Mouse (Mus musculus): ENCODE data around the gene Cfap61. TPM values are rescaled to one million over a fixed set of nuclear protein-coding genes. Genes with fewer than 3 reads are reported as not detected.

The Cfap61 gene
- 0.08 and 0.09 TPM in 2 replicates for polyA plus RNA-seq (2014; fragmentation: Nextera tagmentation; extraction: Ambion mirVana)

DNA sequence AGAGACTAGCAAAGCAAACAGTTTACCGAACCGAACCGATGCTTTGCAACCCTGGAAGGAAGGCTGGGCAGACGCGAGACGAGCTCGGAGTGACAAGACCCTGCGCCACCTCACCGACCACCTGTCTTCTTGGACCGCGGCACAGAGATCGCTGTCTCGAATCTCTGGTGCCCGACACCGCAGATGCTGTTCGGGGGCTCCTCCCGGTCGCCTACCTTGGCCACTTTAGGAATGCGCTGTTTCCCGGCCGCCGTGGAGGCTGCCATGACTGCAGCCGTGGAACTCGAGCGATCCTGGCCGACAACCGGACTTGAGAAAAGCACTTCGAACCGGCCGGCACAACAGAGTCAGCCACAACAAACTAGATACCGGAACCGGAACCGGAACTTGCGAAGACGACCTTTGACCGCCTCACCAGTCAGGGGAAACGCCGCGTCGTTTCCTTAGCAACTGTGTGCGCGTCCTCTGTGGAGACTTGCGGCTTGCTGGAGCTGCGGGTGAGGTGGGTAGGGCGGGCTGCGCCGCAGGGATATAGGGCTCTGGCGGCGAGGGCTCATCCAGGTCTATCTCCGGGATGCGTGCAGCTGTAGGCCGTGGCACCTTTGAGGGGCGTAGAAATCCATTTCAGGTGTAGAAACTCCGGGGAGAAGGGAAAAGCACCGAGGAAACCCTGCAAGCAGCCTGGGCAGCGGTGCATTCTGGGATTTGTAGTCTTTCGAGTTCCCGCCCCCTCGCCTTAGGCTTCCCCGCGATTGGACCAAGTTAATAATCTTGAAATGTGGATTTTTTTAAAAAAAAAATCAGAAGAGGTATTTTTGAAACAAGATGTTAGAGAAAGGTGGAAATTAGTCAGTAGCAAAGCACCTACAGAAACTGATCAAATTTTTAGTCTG, at the start of gene Cfap61, which contains the start of gene Crnkl1:
Gene Cfap61 (plus strand): TSS at position 446 of the 893 bp plus-strand sequence.
Gene Crnkl1 (minus strand): TSS at position 676 of the 893 bp plus-strand sequence.
- WGBS, result under 1% methylated on average over 61 of the region's 61 CpGs
- H3K27ac ChIP-seq (replicated peaks; ENCODE audit: low read depth, low read length), result no peak within 1 kb of the TSS
- 0 out of 2 replicates have a peak, but pooled peaks cover 3% of the 10 kb centered on the region for H3K36me3 ChIP-seq (ENCODE audit: control insufficient read depth, insufficient read depth, low read length)
- H3K4me1 ChIP-seq (ENCODE audit: control insufficient read depth, insufficient read depth, low read length), result 0 out of 2 replicates have a peak, but pooled peaks cover 4% of the 10 kb centered on the region
- H3K4me3 ChIP-seq (ENCODE audit: low read depth, low read length), result peak within 1 kb of the TSS; percentile 95
- no peaks in the 10 kb centered on the region for H3K9me3 ChIP-seq (ENCODE audit: control insufficient read depth, low read length)
- H3K4me2 ChIP-seq (ENCODE audit: low read depth, severe bottlenecking), result peak within 1 kb of the TSS; percentile 62
- no peaks in the 10 kb centered on the region for H3K27me3 ChIP-seq (ENCODE audit: control insufficient read depth, insufficient read depth, low read length)
- peak within 1 kb of the TSS; percentile 55 for H3K9ac ChIP-seq (ENCODE audit: low read length)
- peak; percentile 97 for ATAC-seq (ENCODE audit: insufficient number of reproducible peaks, low FRiP score, low TSS enrichment, low read depth)
- DNase-seq (ENCODE audit: low spot score), result peak; percentile 96

DNA sequence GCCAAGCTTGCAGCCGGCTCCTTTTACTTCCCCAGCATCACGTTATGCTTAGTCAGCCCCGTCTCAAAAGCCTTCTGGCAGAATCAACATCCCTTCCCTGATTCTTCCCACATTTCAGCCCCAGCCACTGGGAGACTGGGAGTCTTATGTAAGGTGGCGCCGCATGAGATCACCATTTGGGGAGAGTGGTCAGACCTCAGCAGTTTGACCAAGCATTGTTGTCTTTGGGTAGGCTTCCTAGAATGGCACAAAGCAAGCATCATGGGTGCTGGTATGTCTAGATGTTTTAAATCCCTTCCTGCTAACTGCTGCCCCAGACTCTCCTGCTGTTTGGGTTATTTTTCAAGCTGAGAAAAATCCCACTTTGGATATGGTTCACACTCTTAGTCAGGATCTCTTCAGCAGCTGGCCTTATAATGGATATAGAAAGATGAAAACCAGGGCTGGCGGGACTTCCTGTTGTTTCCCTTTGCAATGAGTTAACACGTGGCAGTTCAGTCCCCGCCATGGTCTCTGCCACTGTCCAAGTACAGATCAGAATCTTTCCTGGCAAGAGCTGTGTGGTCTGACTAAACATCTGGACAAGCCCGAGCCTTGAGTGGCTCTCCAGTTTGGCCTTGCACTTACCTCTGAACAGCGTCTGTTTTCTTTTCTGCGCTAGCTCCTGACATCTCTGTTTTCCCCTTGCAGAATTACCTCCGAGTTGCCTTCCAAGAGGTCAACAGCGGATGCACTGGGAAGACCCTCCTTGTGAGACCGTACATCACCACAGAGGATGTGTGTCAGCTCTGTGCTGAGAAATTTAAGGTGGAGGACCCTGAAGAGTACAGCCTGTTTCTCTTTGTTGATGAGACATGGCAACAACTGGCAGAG, 49.4 kb upstream of the Cfap61 start:
- no peak for DNase-seq (ENCODE audit: low spot score)
- Histone ChIP-seq H3K4me2 (ENCODE audit: low read depth, severe bottlenecking) (no peak overlapping the region), H3K9ac (ENCODE audit: low read length) (no peak overlapping the region), H3K4me1 (ENCODE audit: control insufficient read depth, insufficient read depth, low read length) (peaks cover 33% of the 10 kb centered on the region), H3K4me3 (ENCODE audit: low read depth, low read length) (no peak overlapping the region), H3K36me3 (ENCODE audit: control insufficient read depth, insufficient read depth, low read length) (no peaks in the 10 kb centered on the region), H3K27ac (replicated peaks; ENCODE audit: low read depth, low read length) (peak overlapping the region; percentile 68; the same call in 1 of the 2 replicates), H3K27me3 (ENCODE audit: control insufficient read depth, insufficient read depth, low read length) (no peaks in the 10 kb centered on the region), H3K9me3 (ENCODE audit: control insufficient read depth, low read length) (no peaks in the 10 kb centered on the region)
- WGBS, result 59% methylated on average over 14 of the region's 14 CpGs
- ATAC-seq (ENCODE audit: insufficient number of reproducible peaks, low FRiP score, low TSS enrichment, low read depth), result no peak

DNA sequence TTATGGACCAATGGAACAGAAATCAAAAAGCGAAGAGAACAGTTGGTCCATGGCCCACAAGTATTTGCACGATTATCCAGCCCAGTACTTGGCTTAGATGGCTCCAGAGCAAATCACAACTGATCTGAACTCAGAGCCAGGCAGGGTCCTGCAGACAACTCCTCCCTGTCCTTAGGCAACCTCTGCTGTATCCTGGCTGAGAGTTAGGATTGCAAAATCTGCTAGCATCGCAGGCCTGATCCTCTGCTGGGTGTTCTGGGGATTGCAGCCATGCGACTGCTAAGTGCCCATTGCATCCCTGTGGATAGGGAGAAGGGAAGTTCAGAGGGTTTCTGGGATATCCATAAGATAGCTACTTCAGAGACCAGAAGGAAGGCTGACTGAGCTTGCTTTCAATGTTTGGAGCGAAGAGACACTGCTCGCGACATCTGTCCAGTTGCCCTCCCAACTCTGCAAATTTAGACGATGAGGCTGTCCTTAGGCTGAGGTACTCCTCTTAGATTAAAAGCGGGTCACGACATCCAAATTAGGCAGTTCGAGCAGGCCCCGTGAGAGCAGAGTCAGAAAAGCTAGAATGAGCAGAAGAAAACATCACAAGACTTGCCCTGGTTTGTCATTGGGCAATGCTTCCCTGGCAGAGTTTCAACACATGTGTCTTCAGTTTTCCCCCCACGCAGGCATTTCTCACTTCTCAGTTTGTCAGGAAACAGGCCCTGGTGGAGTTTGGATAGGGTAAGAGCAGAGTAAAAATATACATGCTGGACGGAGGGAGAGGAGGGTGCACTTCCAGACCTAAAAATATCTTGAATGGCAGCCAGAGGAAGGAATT, 46.4 kb upstream of the Cfap61 start:
- no peaks in the 10 kb centered on the region for H3K36me3 ChIP-seq (ENCODE audit: control insufficient read depth, insufficient read depth, low read length)
- WGBS, result 64% methylated on average over 14 of the region's 14 CpGs
- DNase-seq (ENCODE audit: low spot score), result peak; percentile 47
- H3K4me2 ChIP-seq (ENCODE audit: low read depth, severe bottlenecking), result no peak overlapping the region
- H3K27ac ChIP-seq (replicated peaks; ENCODE audit: low read depth, low read length), result no peak overlapping the region; the same call in 1 of the 2 replicates
- no peak for ATAC-seq (ENCODE audit: insufficient number of reproducible peaks, low FRiP score, low TSS enrichment, low read depth)
- H3K9ac ChIP-seq (ENCODE audit: low read length), result no peak overlapping the region
- no peak overlapping the region for H3K4me3 ChIP-seq (ENCODE audit: low read depth, low read length)
- peaks cover 20% of the 10 kb centered on the region for H3K4me1 ChIP-seq (ENCODE audit: control insufficient read depth, insufficient read depth, low read length)
- H3K9me3 ChIP-seq (ENCODE audit: control insufficient read depth, low read length), result no peaks in the 10 kb centered on the region
- H3K27me3 ChIP-seq (ENCODE audit: control insufficient read depth, insufficient read depth, low read length), result no peaks in the 10 kb centered on the region

DNA sequence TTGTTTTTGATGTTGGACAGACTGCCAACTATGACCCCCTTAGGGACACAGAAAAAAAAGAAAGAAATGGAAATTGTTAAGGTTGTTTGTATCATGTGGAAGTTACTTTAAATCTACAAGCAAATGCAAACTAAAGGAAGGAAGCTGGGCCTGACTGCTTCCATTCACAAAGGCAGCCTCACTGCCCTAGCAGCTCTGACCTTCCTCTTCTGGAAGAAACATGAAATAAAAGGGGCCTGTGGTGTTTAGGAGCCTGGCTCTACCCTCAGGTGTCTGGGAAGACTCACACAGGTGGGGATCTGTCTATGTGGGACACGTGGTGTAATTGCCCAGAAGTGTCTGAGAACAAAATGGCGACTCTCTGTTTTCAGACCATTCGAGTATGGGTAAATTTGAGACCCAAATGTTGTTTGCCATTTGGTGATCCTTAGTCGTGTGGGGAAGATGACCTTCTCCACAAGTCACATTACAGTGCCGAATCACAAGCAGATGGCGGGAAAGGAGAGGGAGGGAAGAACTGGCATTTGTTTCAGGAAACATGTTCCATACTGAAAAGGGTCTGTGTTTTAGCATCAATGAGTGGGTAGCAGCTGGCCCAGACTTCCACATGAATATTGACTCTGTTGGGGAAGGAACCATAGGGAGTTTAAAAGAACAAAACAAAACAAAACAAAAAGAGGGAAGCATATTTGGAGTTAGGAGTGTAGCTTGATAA, 45.7 kb upstream of the Cfap61 start:
- Histone ChIP-seq H3K27me3 (ENCODE audit: control insufficient read depth, insufficient read depth, low read length) (no peaks in the 10 kb centered on the region), H3K36me3 (ENCODE audit: control insufficient read depth, insufficient read depth, low read length) (no peaks in the 10 kb centered on the region), H3K4me3 (ENCODE audit: low read depth, low read length) (no peak overlapping the region), H3K9me3 (ENCODE audit: control insufficient read depth, low read length) (no peaks in the 10 kb centered on the region), H3K27ac (replicated peaks; ENCODE audit: low read depth, low read length) (no peak overlapping the region), H3K4me1 (ENCODE audit: control insufficient read depth, insufficient read depth, low read length) (peaks cover 12% of the 10 kb centered on the region), H3K9ac (ENCODE audit: low read length) (no peak overlapping the region), H3K4me2 (ENCODE audit: low read depth, severe bottlenecking) (no peak overlapping the region)
- no peak for DNase-seq (ENCODE audit: low spot score)
- WGBS, result 57% methylated on average over 6 of the region's 6 CpGs
- no peak for ATAC-seq (ENCODE audit: insufficient number of reproducible peaks, low FRiP score, low TSS enrichment, low read depth)

DNA sequence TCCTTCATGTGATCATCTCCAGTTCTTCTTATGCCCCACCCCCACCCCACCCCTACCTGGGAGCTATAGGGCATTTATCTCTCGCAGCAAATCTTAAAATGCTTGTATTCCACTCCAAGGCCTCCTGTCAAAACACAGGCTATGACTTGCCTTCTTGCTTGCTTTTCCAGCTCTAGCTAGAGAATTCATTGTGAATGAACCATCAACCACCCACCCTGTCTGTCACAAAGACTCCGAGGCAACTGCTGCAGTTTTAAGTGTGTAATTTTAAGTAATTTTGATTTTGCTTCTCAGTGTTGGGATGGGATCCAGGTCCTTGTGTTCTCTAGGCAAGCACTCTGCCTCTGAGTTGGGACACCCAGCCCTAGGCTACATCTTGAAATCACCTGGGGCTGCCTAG, 44.0 kb upstream of the Cfap61 start:
- Histone ChIP-seq H3K36me3 (ENCODE audit: control insufficient read depth, insufficient read depth, low read length) (no peaks in the 10 kb centered on the region), H3K9ac (ENCODE audit: low read length) (no peak overlapping the region), H3K4me3 (ENCODE audit: low read depth, low read length) (no peak overlapping the region), H3K4me2 (ENCODE audit: low read depth, severe bottlenecking) (no peak overlapping the region), H3K27ac (replicated peaks; ENCODE audit: low read depth, low read length) (no peak overlapping the region), H3K4me1 (ENCODE audit: control insufficient read depth, insufficient read depth, low read length) (0 out of 2 replicates have a peak, but pooled peaks cover 2% of the 10 kb centered on the region), H3K9me3 (ENCODE audit: control insufficient read depth, low read length) (no peaks in the 10 kb centered on the region), H3K27me3 (ENCODE audit: control insufficient read depth, insufficient read depth, low read length) (no peaks in the 10 kb centered on the region)
- DNase-seq (ENCODE audit: low spot score), result no peak
- no peak for ATAC-seq (ENCODE audit: insufficient number of reproducible peaks, low FRiP score, low TSS enrichment, low read depth)
- 89% methylated on average over 2 of the region's 2 CpGs for WGBS

DNA sequence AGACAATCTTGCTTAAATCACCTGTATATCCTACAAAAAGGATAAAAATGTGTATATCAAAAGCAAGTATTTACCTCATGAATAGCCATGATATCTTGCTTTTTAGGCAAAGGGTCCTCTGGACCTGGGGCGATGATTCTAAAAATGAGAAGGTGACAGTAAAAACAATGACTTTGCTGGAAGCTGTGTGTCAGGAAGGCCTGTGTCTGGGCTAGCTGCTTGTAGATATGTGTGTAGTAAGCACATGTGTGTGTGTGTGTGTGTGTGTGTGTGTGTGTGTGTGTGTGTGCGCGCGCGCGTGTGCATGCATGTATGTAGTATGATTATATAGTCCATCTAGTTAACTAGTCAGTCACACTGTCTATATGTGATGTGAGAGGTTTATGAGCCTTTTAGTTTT, 40.8 kb upstream of the Cfap61 start:
- Histone ChIP-seq H3K9ac (ENCODE audit: low read length) (no peak overlapping the region), H3K4me2 (ENCODE audit: low read depth, severe bottlenecking) (no peak overlapping the region), H3K9me3 (ENCODE audit: control insufficient read depth, low read length) (no peaks in the 10 kb centered on the region), H3K36me3 (ENCODE audit: control insufficient read depth, insufficient read depth, low read length) (no peaks in the 10 kb centered on the region), H3K27me3 (ENCODE audit: control insufficient read depth, insufficient read depth, low read length) (no peaks in the 10 kb centered on the region), H3K27ac (replicated peaks; ENCODE audit: low read depth, low read length) (no peak overlapping the region), H3K4me1 (ENCODE audit: control insufficient read depth, insufficient read depth, low read length) (no peaks in the 10 kb centered on the region), H3K4me3 (ENCODE audit: low read depth, low read length) (no peak overlapping the region)
- DNase-seq (ENCODE audit: low spot score), result no peak
- ATAC-seq (ENCODE audit: insufficient number of reproducible peaks, low FRiP score, low TSS enrichment, low read depth), result no peak
- WGBS, result 95% methylated on average over 6 of the region's 6 CpGs

DNA sequence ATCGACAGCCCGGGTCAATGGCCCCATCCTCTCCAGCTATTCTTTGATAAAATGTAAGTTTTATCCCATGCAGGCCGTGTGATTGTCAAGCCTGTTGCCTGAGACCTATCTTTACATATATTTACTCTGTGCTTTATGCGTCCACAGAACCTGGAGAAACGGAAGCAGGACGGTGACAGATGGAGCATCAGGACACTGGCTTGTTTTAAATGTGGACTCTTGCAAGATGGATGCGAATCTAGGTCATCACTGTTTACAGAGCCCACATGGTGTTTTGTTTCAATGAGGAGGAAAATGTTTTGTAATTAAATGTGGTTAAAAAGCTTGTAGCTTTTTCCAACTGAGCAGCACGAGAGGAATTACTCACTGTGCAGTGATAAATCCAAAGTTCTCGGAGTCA, 36.5 kb upstream of the Cfap61 start:
- no peaks in the 10 kb centered on the region for H3K9me3 ChIP-seq (ENCODE audit: control insufficient read depth, low read length)
- WGBS, result 84% methylated on average over 9 of the region's 9 CpGs
- H3K36me3 ChIP-seq (ENCODE audit: control insufficient read depth, insufficient read depth, low read length), result no peaks in the 10 kb centered on the region
- ATAC-seq (ENCODE audit: insufficient number of reproducible peaks, low FRiP score, low TSS enrichment, low read depth) (no peak), DNase-seq (ENCODE audit: low spot score) (no peak)
- H3K4me2 ChIP-seq (ENCODE audit: low read depth, severe bottlenecking), result no peak overlapping the region
- H3K27me3 ChIP-seq (ENCODE audit: control insufficient read depth, insufficient read depth, low read length), result no peaks in the 10 kb centered on the region
- no peaks in the 10 kb centered on the region for H3K4me1 ChIP-seq (ENCODE audit: control insufficient read depth, insufficient read depth, low read length)
- H3K9ac ChIP-seq (ENCODE audit: low read length), result no peak overlapping the region
- H3K4me3 ChIP-seq (ENCODE audit: low read depth, low read length), result no peak overlapping the region
- H3K27ac ChIP-seq (replicated peaks; ENCODE audit: low read depth, low read length), result no peak overlapping the region
